Mouse (Mus musculus): ENCODE results near the gene Cyb561d2.

DNA sequence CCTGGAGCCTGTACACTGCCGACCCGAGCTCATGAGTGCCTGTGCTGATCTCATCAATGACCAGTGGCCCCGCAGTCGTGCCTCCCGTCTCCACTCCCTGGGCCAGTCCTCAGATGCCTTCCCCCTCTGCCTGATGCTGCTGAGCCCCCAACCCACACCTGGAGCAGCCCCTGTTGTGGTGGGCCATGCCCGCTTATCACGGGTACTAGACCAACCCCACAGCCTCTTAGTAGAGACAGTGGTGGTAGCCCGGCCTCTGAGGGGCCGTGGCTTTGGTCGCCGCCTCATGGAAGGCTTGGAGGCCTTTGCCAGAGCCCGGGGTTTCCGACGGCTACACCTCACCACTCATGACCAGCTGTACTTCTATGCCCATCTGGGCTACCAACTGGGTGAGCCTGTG, 41.2 kb upstream of the Cyb561d2 start:
- no peak for TF ChIP-seq GATA1 (IDR thresholded peaks at IDR 0.05; ENCODE audit: borderline replicate concordance, low read length)
- no peak for TF ChIP-seq FLI1 (IDR thresholded peaks at IDR 0.05; ENCODE audit: low read length)

Data from megakaryocyte, embryonic 14.5 days (primary cell).